Mouse (Mus musculus) small intestine, adult 2 months (tissue): Measurements from ENCODE around the gene Bace1. TPM values are rescaled to one million over a fixed set of nuclear protein-coding genes. Genes with fewer than 3 reads are reported as not detected.
A peak's percentile ranks its signal among the peaks of the same experiment; 100 is the strongest.
"Not testable (repeated sequence)": the region's sequence is repeated elsewhere in the genome, so short reads cannot be mapped to it uniquely, and the experiment has no call there.

Source experiments
- H3K27ac ChIP-seq: fragments of 200-500 bp; 2 replicates; pipeline ENCODE4 v1.5.1; 2012; ENCODE audit warnings: low read depth, low read length, control low read depth, inconsistent platforms; ENCODE audit not compliant: insufficient read depth
- H3K27me3 ChIP-seq: fragments of 200-500 bp; 2 replicates; pipeline ENCODE4 v1.6.1; 2012; ENCODE audit warnings: mild to moderate bottlenecking, moderate library complexity, low read length, inconsistent platforms; ENCODE audit not compliant: control insufficient read depth, insufficient read depth
- H3K36me3 ChIP-seq: fragments of 200-500 bp; 2 replicates; pipeline ENCODE4 v1.6.1; 2012; ENCODE audit warnings: mild to moderate bottlenecking, low read length, control low read depth, inconsistent platforms; ENCODE audit not compliant: control insufficient read depth, insufficient read depth
- H3K4me1 ChIP-seq: fragments of 200-500 bp; 2 replicates; pipeline ENCODE4 v1.6.1; 2012; ENCODE audit warnings: low read length, inconsistent platforms, mixed read lengths; ENCODE audit not compliant: control insufficient read depth, insufficient read depth, insufficient read length
- H3K4me3 ChIP-seq: fragments of 200-500 bp; 2 replicates; pipeline ENCODE4 v1.5.1; 2012; ENCODE audit warnings: low read depth, mild to moderate bottlenecking, control low read depth, inconsistent platforms, low read length, moderate library complexity
- CTCF ChIP-seq: fragments of 200-500 bp; IDR thresholded peaks from 2 replicates; pipeline ENCODE4 v1.5.1; 2012; ENCODE audit warnings: low read depth, mild to moderate bottlenecking, control low read depth, inconsistent platforms, low read length, moderate library complexity, mixed read lengths; ENCODE audit not compliant: insufficient replicate concordance, insufficient read length; ENCODE audit errors: extremely low read depth
- POLR2A ChIP-seq: fragments of 200-500 bp; IDR thresholded peaks from 2 replicates; pipeline ENCODE4 v1.6.1; 2012; ENCODE audit warnings: low read depth, mild to moderate bottlenecking, control low read depth, inconsistent platforms, low read length, moderate library complexity
- WGBS: fragments of 180-500 bp; shearing (Covaris S2); methylation state at CpG from one replicate; pipeline ENCODE4 v1.1.7; 2018; 5-methylcytosine and 5-hydroxymethylcytosine counted together
- polyA plus RNA-seq: library from polyadenylated mRNA; depleted of rRNA; stranded (reverse); fragments of >200 nt; gene quantifications from 2 replicates; pipeline ENCODE4 v1.2.3, GENCODE M21; 2012

Bace1 gene
- polyA plus RNA-seq, 1 experiment = 5.2 TPM

- no peak overlapping the region for H3K4me3 ChIP-seq
- 92% methylated on average over 3 of the region's 3 CpGs for WGBS
- no peaks in the 10 kb centered on the region for H3K36me3 ChIP-seq
- no peak for TF ChIP-seq POLR2A
- TF ChIP-seq CTCF = no peak
- H3K27me3 ChIP-seq = no peaks in the 10 kb centered on the region
- peaks cover 2% of the 10 kb centered on the region; the same call in 1 of the 2 replicates for H3K4me1 ChIP-seq
- no peak overlapping the region for H3K27ac ChIP-seq
These were observed 7.2 kb downstream of the Bace1 start for GRCm38 (mm10) chr9:45845541-45845940.

- not testable (repeated sequence) for H3K36me3 ChIP-seq, H3K4me3 ChIP-seq, H3K4me1 ChIP-seq, H3K27ac ChIP-seq, H3K27me3 ChIP-seq
- 61% methylated on average over 2 of the region's 2 CpGs for WGBS
These were observed 7.8 kb downstream of the Bace1 start for GRCm38 (mm10) chr9:45846176-45846575.

- Histone ChIP-seq H3K27me3 (no peaks in the 10 kb centered on the region), H3K4me1 (peaks cover 2% of the 10 kb centered on the region; the same call in 1 of the 2 replicates), H3K36me3 (no peaks in the 10 kb centered on the region), H3K27ac (no peak overlapping the region), H3K4me3 (no peak overlapping the region)
- WGBS = 86% methylated on average over 5 of the region's 5 CpGs
- TF ChIP-seq POLR2A (no peak), CTCF (no peak)
These were observed 8.6 kb downstream of the Bace1 start for GRCm38 (mm10) chr9:45846891-45847460.

GRCm38 (mm10) chr9:45849528-45850408, 11.4 kb downstream of the Bace1 start:
- H3K4me1 ChIP-seq = peaks cover 2% of the 10 kb centered on the region; the same call in 1 of the 2 replicates
- WGBS = 69% methylated on average over 9 of the region's 9 CpGs
- H3K27me3 ChIP-seq = no peaks in the 10 kb centered on the region
- H3K36me3 ChIP-seq = no peaks in the 10 kb centered on the region
- 0 out of 2 replicates have a peak overlapping the region, but pooled peaks have one; percentile 8 for H3K27ac ChIP-seq
- TF ChIP-seq CTCF = no peak
- no peak for TF ChIP-seq POLR2A
- H3K4me3 ChIP-seq = no peak overlapping the region

GRCm38 (mm10) chr9:45850528-45851155, 12.3 kb downstream of the Bace1 start:
- no peak overlapping the region for H3K27ac ChIP-seq
- TF ChIP-seq CTCF (no peak), POLR2A (no peak)
- whole genome bisulfite sequencing = 44% methylated on average over 8 of the region's 8 CpGs

GRCm38 (mm10) chr9:45851330-45851729, 12.9 kb downstream of the Bace1 start:
- WGBS = 48% methylated on average over 5 of the region's 5 CpGs
- Histone ChIP-seq H3K4me1 (peaks cover 2% of the 10 kb centered on the region; the same call in 1 of the 2 replicates), H3K36me3 (no peaks in the 10 kb centered on the region), H3K4me3 (no peak overlapping the region), H3K27ac (no peak overlapping the region), H3K27me3 (no peaks in the 10 kb centered on the region)
- TF ChIP-seq POLR2A (no peak), CTCF (no peak)

More at GRCm38 (mm10) chr9:45850528-45851155, 12.3 kb downstream of the Bace1 start:
- Histone ChIP-seq H3K4me3 (no peak overlapping the region), H3K4me1 (peaks cover 2% of the 10 kb centered on the region; the same call in 1 of the 2 replicates), H3K36me3 (no peaks in the 10 kb centered on the region), H3K27me3 (no peaks in the 10 kb centered on the region)

- H3K4me3 ChIP-seq = no peak overlapping the region
- no peaks in the 10 kb centered on the region for H3K36me3 ChIP-seq
- no peaks in the 10 kb centered on the region for H3K27me3 ChIP-seq
- peaks cover 2% of the 10 kb centered on the region; the same call in 1 of the 2 replicates for H3K4me1 ChIP-seq
- TF ChIP-seq CTCF (no peak), POLR2A (no peak)
- no peak overlapping the region for H3K27ac ChIP-seq
- 93% methylated on average over 2 of the region's 2 CpGs for whole genome bisulfite sequencing
These were observed 13.4 kb downstream of the Bace1 start for GRCm38 (mm10) chr9:45851776-45852175.
